Mouse (Mus musculus): Measurements from ENCODE around the gene Dlg2.

- TF ChIP-seq CTCF (IDR thresholded peaks at IDR 0.05; ENCODE audit: borderline replicate concordance, extremely low read depth, insufficient read depth, insufficient read length) (no peak), POLR2A (IDR thresholded peaks at IDR 0.05; ENCODE audit: borderline replicate concordance, extremely low read depth, insufficient read depth, insufficient read length, poor library complexity, severe bottlenecking) (no peak)
Observed at GRCm38 (mm10) chr7:91461352-91461751, 984.9 kb downstream of the Dlg2 start.

Data from brain, embryonic 14.5 days (tissue).